Mouse (Mus musculus) adrenal gland, adult 8-10 months (tissue): ENCODE data around the gene Tamm41. TPM values are rescaled to one million over a fixed set of nuclear protein-coding genes. Genes with fewer than 3 reads are reported as not detected.

Experiments
- DNase-seq: peaks from one replicate; pipeline ENCODE4 v3.0.0; 2022
- total RNA-seq, 4 experiments: library from RNA; stranded (reverse); gene quantifications; 2 replicates each; pipeline ENCODE4 v1.2.4; 2022

Gene Tamm41
- total RNA-seq, 4 experiments from 2014 or later = 13.3 to 25.8 (median 17.0) TPM

DNA sequence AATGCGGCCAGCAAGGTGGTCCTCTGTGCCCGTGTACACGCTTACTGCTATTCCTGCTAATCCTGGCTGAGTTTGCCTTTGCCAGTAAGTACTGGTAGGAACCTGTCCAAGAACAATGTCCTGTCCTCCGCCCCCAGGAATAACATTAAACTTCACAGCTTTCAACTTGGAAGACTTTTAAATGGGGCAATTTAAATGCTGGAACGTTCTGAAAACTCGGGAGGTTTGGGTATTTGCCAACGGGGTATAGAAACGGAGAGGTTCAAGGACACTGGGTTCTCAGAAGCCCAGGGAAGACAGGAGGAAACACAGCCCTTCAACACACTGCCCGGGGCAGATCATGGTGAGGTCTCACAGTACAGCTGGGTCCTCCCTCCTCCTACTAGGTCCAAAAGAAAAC, 14.8 kb downstream of the Tamm41 start:
- DNase-seq = no peak

DNA sequence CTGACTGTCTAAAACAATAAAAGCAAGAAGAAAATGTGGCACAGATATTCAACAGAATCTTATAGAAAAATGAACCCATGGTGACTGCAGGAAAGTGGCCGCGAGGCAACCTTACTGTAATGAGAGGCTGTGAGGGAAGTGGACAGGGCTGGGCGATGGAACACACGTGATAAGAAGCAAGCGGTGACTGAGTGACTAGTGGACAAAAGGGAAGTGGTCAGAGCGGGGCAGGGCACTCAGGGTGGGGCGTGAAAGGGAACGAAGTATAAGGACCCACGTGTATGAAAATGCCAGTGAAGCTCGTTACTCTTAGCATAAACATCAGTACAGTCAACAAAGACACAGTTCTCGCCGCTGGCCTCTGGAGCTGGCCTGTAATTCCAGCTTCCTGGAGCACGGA, 22.2 kb downstream of the Tamm41 start:
- DNase-seq = no peak

DNA sequence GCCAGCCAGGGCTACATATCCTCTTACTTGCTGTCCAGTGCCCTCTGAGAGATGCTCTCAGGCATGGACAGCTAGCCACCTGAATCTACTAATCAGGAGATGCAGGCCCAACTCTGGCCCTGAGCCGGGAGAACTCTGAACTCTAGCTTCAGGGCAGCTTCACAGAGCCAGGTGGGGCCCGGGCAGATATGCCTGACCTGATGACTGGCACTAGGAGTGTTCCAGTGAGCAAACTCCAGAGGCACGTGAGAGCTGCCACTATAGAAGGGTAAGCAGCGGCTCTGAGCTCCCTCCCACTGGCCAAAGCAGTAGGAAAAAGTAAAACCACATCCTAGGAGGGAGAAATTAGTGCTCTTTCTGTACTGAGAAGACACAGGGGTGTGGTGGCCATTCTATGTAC, 24.1 kb downstream of the Tamm41 start:
- no peak for DNase-seq

DNA sequence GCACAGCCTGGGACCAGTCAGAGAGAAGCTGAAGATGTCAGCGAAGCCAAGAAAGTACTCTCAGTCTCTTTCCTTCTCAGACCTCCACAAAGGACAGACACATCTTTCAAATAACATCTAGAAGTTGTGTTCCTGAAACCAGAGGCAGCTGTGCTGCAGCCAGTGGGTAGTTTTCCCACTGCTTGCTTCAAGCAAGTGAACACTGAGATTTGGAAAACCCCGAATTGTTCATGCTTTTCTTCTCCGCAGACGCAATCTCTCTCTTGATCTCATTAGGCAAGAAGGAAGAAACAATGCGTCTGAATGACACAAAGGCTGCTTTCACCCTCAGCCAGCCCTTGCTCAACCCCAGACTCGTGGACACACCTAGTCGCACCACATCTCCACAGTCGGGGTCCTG, 25.9 kb downstream of the Tamm41 start:
- DNase-seq = no peak

DNA sequence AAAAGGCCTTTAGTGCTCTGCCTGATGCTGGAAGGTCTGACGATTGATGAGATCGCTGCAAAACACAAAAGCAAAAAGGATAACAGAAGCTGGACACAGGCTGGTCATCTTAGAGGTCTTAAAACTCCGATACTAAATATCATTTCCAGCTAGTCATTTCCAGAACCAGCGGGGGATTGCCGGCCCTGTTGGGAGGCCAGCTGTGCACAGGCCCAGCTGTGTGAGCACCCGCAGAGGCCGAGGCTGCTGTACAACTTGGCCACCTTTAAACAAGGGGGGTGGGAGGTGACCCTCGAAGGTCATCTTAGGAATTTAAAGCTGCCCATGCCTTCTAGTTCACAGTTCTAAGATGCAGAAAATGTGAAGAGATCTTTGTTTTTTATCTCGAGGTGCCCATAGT, 26.9 kb downstream of the Tamm41 start:
- DNase-seq = no peak

DNA sequence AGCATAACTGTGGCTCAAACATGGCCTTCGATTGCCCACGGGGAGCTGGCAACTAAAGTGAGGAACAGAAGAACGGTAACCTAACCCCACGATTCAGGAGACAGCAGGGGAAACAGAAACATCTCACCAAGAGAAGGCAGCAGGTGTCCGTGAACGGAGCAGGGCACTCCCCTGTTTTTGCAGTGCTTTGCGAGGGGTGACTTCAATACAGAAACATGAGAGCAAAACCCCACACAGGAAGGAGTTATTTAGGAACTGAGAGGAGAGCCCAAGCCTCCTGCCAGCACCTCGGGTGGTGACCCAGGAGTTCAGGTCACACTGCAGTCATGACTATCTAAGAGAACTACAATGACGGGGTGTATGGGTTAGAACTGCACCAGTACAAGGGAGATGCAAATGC, 27.4 kb downstream of the Tamm41 start:
- no peak for DNase-seq

DNA sequence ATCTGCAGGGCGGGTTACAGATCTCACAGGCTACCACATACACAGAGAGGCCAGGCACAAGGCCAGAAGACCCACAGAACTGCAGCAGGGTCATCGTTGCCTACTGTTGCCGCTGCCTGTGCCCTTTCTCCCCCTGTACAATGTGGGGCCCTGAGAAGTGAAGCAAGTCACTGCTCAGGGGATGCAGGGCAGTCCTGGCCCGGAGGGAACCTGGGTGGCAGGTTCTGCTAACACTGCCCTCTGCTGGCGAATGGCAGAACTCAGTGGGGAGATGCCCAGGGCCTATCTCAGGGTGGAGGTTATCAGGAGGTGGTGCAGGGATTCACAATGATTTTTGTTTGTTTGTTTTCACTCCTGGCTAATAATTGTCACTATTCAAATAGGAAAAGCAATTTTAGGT, 29.9 kb downstream of the Tamm41 start:
- peak; percentile 37 for DNase-seq

DNA sequence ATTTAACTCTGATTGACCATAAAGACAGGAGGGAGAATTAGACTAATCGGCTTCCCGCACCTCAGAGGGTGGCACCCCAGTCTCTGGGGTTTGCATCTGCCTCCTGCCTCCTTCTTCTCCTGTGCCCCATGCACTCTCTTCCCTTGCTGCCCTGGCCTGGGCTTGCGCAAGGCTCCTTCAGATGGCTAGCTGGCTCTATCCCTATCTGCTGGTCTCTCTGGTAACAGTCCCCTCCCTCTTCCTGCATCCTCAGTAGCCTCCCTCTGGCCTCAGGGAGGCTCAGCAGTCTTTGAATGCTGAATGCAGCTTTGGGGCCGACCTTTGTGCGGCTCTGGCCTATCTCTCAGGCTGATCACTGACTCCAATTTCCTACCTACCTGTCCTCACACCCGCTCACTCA, 30.7 kb downstream of the Tamm41 start:
- DNase-seq = no peak

DNA sequence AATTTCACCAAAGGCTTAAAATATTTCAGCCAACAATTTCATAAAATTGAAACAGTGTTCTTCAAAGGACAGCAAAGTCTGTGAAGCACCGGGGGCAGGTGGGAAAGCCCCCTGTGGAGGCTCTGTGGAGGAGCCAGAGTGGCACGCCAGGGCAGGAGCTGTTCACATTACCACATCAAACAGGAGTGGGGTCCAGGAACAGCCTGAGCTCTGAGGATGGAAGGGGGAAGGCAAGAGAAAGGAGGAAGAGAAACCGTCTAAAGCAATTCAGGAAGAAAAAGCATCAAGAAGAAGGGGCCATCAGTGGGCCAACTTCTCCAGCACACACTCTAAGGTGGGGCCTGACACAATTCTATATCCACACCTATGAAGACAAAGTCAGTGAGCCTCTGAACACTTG, 31.6 kb downstream of the Tamm41 start:
- no peak for DNase-seq

DNA sequence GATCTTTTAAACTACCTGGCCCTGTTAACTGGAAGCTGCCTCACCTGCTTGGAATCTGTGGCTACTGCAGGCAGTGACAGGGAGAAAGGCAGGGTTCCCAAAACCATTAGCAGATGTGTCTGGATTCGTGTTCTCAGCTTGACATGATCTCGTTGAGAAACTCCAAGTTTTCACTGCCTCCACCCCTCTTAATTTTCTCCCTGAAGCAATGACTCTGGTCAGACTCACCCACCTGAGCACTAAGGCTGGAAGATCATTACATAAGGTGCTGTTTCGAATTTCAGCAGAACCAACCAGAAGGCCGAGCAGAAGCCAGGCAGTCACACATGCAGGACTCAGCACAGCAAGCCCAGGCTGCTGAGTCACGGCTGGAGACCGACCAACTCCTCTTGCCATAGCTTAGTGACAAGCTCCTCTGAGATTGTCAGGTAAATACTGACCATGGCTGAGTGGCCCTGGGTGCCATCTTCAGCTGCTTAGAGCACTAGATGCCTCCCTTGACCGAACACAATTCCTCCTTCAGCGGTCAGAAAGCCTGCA, 32.3 kb downstream of the Tamm41 start:
- DNase-seq = no peak

DNA sequence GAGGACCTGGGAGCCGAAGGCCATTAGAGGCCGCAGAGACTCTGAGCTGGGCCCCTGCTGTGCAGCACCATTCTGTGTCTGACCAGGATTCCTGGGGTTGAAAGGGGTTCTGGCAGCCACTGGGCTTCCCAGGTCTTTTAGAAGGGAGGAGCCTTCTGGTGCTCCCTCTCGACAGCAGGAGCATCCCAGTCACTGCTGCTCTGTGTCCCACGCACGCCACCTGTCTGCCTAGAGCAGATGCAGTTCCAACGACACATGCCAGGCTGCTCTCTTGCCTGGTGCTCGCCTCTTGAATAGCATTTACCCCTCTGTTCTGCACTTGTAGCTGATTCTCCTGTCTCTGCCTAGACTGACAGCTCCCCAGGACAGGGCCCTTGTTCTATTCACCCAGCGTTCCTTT, 33.0 kb downstream of the Tamm41 start:
- DNase-seq = no peak

DNA sequence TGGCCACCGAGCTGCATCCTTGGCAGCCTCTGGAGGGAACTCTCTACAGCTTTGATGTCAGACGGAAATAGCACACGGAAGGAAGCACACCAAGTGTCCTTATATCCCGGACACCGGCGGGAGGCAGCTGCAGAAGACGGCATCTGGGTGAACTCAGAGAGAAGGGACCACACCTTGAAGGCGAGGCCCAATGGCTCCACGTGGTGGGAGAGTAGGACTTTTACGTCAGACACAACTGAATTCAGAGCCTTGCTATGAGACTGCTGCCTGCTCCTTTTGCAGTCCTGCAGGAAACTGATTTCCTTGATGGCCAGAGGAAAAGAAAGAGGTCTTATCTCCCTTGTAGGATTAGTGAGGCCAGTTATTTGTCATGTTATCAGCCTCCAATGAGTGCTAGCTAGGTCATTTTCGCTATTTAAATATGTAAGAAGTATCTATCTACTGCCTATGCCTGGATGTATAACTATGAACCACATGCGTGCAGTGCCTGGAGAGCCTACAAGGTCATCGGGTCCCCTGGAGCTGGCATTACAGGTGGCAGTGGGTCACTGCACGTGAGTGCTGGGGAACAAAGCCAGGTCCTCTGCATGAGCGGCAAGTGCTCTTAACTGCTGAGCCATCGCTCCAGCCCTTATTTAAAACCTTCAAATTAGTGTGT, 39.2 kb downstream of the Tamm41 start:
- DNase-seq = no peak

DNA sequence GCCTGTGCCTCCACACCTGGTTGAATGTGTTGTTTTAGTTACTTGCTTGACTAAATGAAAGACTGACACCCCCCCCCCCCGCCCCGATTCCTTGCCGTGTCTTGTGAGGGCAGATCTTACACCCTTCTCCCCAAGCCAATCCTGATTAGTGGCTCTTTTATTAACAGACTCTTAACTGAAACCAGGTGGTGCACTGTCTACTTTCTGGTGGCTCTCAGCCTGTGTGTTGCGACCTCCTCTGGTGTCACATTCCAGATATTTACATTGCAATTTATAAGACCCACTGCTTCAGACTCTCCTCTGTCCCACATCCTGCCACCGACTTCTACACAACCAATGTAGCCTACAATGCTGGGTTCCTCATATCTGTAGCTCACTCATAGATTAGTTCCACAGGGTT, 40.2 kb downstream of the Tamm41 start:
- no peak for DNase-seq

DNA sequence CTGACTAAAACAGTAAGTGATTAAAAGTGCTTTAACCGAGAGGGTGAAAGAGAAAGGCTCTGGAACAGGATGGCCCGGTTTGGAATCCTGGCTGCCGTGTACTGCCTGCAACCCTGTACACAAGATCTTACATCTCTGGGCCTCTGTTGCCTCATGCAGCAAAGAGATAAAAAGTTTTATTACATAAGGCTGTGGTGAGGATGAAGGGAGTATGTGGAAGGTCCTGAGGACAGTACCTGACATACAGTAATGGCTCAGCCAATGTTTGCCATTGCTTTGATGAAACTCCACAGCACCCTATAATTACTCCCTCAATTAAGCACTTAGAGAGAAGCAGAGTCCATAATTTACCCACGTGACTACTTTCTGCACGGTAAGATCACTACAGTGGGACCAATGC, 40.8 kb downstream of the Tamm41 start:
- DNase-seq = no peak

DNA sequence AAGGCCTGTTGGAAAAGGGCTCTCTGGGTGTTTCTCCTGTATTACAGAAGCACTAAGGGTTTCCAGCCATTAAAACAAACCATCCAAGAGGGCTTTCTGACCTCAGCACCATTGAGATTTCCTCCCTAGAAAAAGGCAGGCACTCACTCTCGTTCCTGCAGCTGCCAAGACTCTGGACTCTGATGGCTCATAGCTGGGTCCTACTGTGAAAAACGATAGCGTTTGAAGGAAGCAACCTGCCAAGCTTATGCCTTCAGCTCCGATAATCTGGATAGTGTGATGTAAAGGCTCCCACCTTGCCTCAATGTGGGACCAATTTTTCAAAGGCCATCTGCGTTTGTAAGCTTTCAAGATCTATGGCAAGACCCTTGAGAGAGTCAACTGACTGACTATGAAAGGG, 43.6 kb downstream of the Tamm41 start:
- DNase-seq = no peak

DNA sequence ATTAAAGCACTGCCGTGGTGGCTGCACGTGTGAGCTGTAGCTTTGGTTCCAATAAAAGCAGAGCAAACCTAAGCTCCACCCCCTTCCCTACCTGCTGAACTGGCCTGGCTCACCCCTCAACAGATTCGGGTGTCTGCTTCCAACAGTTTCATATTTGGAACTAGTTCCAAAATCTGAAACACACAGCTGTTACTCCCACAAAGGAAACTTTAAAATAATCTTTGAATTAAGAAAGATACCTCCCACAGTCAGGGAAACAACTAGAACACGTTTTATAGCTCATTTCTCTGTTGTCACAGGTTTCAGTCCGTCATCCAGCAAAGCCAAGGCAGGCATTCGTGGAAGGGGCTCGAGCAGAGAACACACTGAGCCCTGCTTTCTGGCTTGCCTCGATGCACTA, 44.0 kb downstream of the Tamm41 start:
- DNase-seq = no peak

DNA sequence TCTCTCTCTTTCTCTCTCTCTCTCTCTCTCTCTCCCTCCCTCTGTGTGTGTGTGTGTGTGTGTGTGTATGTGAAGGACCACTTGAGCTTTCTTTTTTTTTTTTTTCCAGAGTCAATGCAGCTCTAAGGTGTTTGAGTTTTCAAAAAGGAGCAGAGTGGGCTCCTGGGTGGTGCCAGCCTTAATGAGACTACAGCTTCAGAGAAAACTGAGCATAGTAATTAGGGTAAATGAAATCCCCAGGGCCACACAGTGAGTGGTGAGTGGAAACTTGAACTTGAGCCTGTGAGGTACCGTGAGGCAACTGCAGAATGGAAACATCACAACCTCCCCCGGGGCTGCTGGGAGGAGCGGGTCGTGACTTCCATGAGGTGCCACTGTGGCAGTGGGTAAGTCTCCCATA, 45.8 kb downstream of the Tamm41 start:
- DNase-seq = no peak

DNA sequence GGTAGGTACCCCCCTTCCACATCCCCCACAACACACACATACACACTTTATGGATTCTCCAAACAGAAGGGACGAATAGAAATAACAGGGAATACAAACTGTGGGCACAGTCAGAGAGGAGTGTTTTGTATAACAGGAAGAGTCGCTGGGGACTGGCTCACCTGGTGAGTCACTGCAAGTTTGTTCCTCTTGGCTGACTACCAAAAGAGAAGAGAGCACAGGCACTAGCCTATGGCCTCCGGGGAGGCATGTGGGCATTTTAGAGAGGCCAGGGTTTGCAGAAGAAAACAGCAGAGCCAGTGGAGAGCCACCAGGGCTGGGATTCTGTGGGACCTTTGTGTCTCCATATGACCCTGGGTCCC, 49.1 kb downstream of the Tamm41 start:
- DNase-seq = peak; percentile 22

DNA sequence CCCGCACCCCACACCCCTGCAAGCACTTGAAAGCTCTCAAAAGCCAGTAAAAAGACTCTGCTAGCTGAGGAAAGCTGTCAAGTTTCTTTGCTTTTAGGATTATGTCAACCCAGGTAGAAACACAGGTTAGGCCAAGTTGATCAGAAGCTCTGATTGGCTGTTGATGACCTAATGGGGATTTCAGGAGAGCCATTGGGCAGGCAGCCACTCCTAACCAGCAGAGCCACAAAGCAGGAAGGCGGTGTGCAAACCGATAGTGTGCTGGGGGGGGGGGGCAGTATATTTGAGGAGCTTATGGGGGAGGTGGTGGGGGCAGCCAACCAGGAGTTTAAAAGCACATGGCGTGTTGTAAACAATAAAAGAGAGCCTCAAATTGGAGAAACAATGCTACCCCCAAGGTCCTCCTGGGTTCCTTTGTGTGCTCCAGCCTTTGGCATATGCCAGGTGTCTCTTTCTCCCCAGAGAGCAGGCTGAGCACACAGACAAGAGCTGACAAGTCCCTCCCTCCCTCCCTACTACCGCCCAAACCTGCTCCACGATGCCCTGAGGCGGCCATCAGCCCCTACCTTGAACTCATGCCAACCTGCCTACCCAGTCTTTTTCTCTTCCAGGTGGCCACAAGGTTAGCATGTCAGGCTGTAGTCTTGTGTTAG, 49.6 kb downstream of the Tamm41 start:
- DNase-seq = no peak

DNA sequence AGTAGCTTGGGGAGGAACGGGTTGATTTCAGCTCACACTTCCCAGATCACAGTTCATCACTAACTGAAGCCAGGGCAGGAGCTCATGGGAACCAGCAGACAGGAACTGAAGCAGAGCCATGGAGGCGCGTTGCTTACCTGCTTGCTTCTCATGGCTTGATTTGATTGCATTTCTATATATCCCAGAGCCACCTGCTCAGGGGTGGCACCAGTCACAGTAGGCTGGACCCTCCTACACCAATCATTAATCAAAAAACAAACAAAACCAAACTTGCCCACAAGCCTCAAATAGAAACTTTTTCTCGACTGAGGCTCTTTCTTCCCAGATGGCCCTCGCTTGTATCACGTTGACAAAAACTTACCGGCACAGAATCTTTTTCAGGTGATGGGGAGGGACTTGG, 55.0 kb downstream of the Tamm41 start:
- no peak for DNase-seq

DNA sequence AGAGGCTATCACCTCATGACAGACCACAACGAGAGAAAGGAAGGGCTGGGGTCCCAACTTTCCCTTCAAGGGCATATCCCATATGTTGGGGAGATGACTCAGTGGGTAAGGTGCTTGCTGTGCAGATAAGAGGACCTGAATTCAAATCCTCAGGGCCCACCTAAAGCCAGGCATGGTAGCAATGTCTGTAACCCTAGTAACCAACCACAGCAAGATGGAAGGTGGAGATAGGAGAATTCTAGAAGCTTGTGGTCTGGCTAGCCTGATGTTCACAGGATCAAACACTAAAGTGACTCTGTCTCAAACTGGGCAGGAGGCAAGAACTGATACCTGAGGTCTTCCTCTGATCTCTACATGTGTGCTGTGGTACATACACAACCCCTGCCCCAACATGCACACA, 58.0 kb downstream of the Tamm41 start:
- DNase-seq = no peak

DNA sequence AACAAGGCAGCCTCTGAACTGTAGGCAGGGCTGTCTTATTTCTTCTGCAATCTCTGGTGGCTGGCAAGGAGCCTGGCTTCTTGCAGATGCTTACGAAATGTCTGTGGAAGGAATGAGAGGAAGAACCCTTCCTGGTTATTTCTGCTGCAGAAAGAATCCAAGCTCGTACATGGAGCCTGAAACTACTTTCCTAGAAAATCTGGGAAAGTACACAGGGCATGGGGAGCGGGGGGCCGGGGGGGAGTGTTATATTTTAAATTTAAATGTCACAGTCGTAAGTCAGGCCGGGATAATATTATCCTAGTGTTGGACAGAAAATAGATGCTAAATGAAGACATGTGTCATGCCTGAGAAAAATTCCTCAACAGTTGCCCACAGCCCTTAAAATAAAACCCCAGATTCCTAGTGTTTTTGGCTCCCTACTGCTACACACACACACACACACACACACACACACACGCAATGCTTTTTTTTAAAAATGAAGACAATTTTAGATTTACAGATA, 60.7 kb downstream of the Tamm41 start:
- peak; percentile 17 for DNase-seq

DNA sequence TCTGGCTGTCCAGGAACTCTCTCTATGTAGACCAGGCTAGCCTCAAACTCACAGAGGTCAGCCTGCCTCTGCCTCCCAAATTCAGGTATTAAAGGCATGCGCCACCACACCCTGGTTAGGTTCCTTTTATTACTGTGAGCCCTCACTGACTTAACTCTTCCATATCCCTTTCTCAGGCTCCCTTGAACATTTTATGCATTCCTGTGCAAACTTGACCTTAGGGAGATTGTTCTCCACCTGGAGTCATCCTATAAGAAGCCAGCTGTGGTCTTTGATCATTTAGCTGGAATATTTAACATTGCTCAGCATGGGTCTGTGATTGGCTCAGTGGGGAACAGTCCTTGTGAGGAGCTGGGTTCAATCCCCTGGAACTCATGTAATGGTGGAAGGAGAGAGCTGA, 63.3 kb downstream of the Tamm41 start:
- DNase-seq = no peak

DNA sequence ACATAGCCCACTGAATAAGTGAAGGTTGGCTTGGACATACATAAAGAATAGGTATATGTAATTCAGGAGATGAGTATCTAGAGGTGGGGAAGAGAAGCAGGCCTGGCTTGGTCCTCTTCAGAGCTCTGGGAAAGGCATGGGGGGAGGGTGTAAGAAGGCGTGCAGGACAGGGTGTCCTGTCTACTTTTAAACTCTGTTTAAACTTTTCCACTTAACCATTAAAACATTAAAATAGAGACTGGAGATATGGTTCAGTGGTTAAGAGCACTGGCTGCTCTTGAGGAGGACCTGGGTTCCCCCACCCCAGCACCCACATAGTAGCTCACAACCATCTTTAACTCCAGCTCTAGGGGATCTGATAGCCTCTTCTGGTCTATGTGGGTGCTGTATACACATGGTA, 64.7 kb downstream of the Tamm41 start:
- DNase-seq = no peak
